Mouse (Mus musculus) CH12.LX (cell line): ENCODE results near the gene B4galt1. TPM values are rescaled to one million over a fixed set of nuclear protein-coding genes. Genes with fewer than 3 reads are reported as not detected.
A peak's percentile ranks its signal among the peaks of the same experiment; 100 is the strongest.

Experiments
- DNase-seq: peaks from one replicate; pipeline ENCODE4 v3.0.0-alpha.2; 2013; ENCODE audit errors: extremely low read depth
- H3K27ac ChIP-seq: 2 replicates; pipeline ENCODE4 v1.5.1; 2012; ENCODE audit warnings: low read depth, mild to moderate bottlenecking, control low read depth, moderate library complexity; ENCODE audit not compliant: insufficient read depth
- H3K27me3 ChIP-seq: replicated peaks from 2 replicates; pipeline ENCODE3; 2012; ENCODE audit warnings: inconsistent platforms
- H3K36me3 ChIP-seq, 2 experiments: replicated peaks in 1 of 2; 2 replicates each; pipeline versions ENCODE3 to v1.6.1; 2012; ENCODE audit warnings: inconsistent platforms in 1 of 2, low read length in 1 of 2, mild to moderate bottlenecking in 1 of 2, mixed read lengths in 1 of 2, moderate library complexity in 1 of 2; ENCODE audit not compliant: control insufficient read depth in 1 of 2, insufficient read depth in 1 of 2
- H3K4me1 ChIP-seq, 2 experiments: 2 replicates each; pipeline ENCODE4 v1.6.1; 2012; ENCODE audit warnings: inconsistent platforms in 1 of 2, moderate library complexity in 1 of 2; ENCODE audit not compliant: insufficient read depth in 2 of 2, control insufficient read depth in 1 of 2
- H3K4me2 ChIP-seq: 2 replicates; pipeline ENCODE4 v1.6.1; 2012; ENCODE audit warnings: low read depth, mild to moderate bottlenecking, control low read depth; ENCODE audit not compliant: poor library complexity, insufficient read depth, severe bottlenecking
- H3K4me3 ChIP-seq, 3 experiments: fragments of 150-350 bp in 1 of 3; sonication (generic) in 1 of 3; replicated peaks in 1 of 3; 2 replicates each; pipeline versions ENCODE3 to v1.5.1; 2011 to 2012; ENCODE audit warnings: low read depth in 2 of 3, low read length in 2 of 3, mild to moderate bottlenecking in 2 of 3, moderate library complexity in 2 of 3, control low read depth in 1 of 3, improper control_type of control experiment in 1 of 3, inconsistent platforms in 1 of 3, mixed read lengths in 1 of 3; ENCODE audit not compliant: poor library complexity in 1 of 3
- H3K79me2 ChIP-seq: replicated peaks from 2 replicates; pipeline ENCODE4 v1.6.1; 2012; ENCODE audit warnings: mild to moderate bottlenecking, moderate library complexity; ENCODE audit not compliant: control insufficient read depth, poor library complexity, insufficient read depth, severe bottlenecking; ENCODE audit errors: extremely low read depth
- H3K9ac ChIP-seq: 2 replicates; pipeline ENCODE4 v1.6.1; 2012; ENCODE audit warnings: low read depth, mild to moderate bottlenecking, control low read depth, moderate library complexity; ENCODE audit not compliant: insufficient read depth
- H3K9me3 ChIP-seq: replicated peaks from 2 replicates; pipeline ENCODE3; 2012; ENCODE audit warnings: low read length, inconsistent platforms, mixed read lengths
- CHD1 ChIP-seq: IDR thresholded peaks from 2 replicates; pipeline ENCODE4 v1.6.1; 2012; ENCODE audit warnings: low read depth, low read length, improper control_type of control experiment, inconsistent platforms
- CTCF ChIP-seq, 2 experiments: IDR thresholded peaks in 1 of 2; conservative IDR thresholded peaks in 1 of 2; 2 replicates each; pipeline ENCODE4 v1.5.1; 2011 to 2012; ENCODE audit warnings: low read depth in 2 of 2, low read length in 2 of 2, improper control_type of control experiment in 1 of 2, inconsistent platforms in 1 of 2, mild to moderate bottlenecking in 1 of 2, moderate library complexity in 1 of 2
- E2F4 ChIP-seq: IDR thresholded peaks from 2 replicates; pipeline ENCODE4 v1.6.1; 2011; ENCODE audit warnings: low read depth, low read length, improper control_type of control experiment; ENCODE audit not compliant: insufficient replicate concordance
- EP300 ChIP-seq: IDR thresholded peaks from 2 replicates; pipeline ENCODE4 v1.6.1; 2011; ENCODE audit warnings: low read length, improper control_type of control experiment
- ETS1 ChIP-seq: conservative IDR thresholded peaks from 2 replicates; pipeline ENCODE4 v1.6.1; 2012; ENCODE audit warnings: low read depth, mild to moderate bottlenecking, inconsistent platforms, low read length, improper control_type of control experiment, moderate library complexity
- IRF4 ChIP-seq: IDR thresholded peaks from 2 replicates; pipeline ENCODE4 v1.6.1; 2014; ENCODE audit warnings: low read depth, mild to moderate bottlenecking, inconsistent platforms, low read length, improper control_type of control experiment
- JUN ChIP-seq: IDR thresholded peaks from 2 replicates; pipeline ENCODE4 v1.6.1; 2011; ENCODE audit warnings: low read depth, mild to moderate bottlenecking, low read length, improper control_type of control experiment, moderate library complexity; ENCODE audit not compliant: insufficient read depth
- KAT2A ChIP-seq: IDR thresholded peaks from 2 replicates; pipeline ENCODE4 v1.6.1; 2012; ENCODE audit warnings: low read length, improper control_type of control experiment, inconsistent platforms; ENCODE audit not compliant: insufficient replicate concordance
- MAX ChIP-seq: IDR thresholded peaks from 2 replicates; pipeline ENCODE4 v1.6.1; 2011; ENCODE audit warnings: low read length, improper control_type of control experiment
- MAZ ChIP-seq: IDR thresholded peaks from 2 replicates; pipeline ENCODE4 v1.6.1; 2012; ENCODE audit warnings: low read depth, mild to moderate bottlenecking, inconsistent platforms, low read length, improper control_type of control experiment, moderate library complexity
- MEF2A ChIP-seq: IDR thresholded peaks from 2 replicates; pipeline ENCODE4 v1.6.1; 2014; ENCODE audit warnings: low read depth, mild to moderate bottlenecking, inconsistent platforms, low read length, improper control_type of control experiment, borderline replicate concordance
- MXI1 ChIP-seq: IDR thresholded peaks from 2 replicates; pipeline ENCODE4 v1.6.1; 2011; ENCODE audit warnings: mild to moderate bottlenecking, low read depth, low read length, improper control_type of control experiment
- NELFE ChIP-seq: IDR thresholded peaks from 2 replicates; pipeline ENCODE4 v1.6.1; 2011; ENCODE audit warnings: low read depth, low read length, improper control_type of control experiment
- PAX5 ChIP-seq: IDR thresholded peaks from 2 replicates; pipeline ENCODE4 v1.6.1; 2012; ENCODE audit warnings: low read length, inconsistent platforms, mixed read lengths
- POLR2AphosphoS2 ChIP-seq: IDR thresholded peaks from 2 replicates; pipeline ENCODE4 v1.6.1; 2011; ENCODE audit warnings: low read depth, low read length, improper control_type of control experiment
- RAD21 ChIP-seq: IDR thresholded peaks from 2 replicates; pipeline ENCODE4 v1.6.1; 2011; ENCODE audit warnings: low read depth, mild to moderate bottlenecking, low read length, improper control_type of control experiment, moderate library complexity
- RCOR1 ChIP-seq: conservative IDR thresholded peaks from 2 replicates; pipeline ENCODE4 v1.6.1; 2012; ENCODE audit warnings: low read depth, mild to moderate bottlenecking, inconsistent platforms, low read length, improper control_type of control experiment
- SIN3A ChIP-seq: IDR thresholded peaks from 2 replicates; pipeline ENCODE4 v1.6.1; 2012; ENCODE audit warnings: low read length, improper control_type of control experiment, inconsistent platforms
- USF1 ChIP-seq: IDR thresholded peaks from 2 replicates; pipeline ENCODE4 v1.6.1; 2014; ENCODE audit warnings: low read depth, mild to moderate bottlenecking, inconsistent platforms, low read length, improper control_type of control experiment
- USF2 ChIP-seq: conservative IDR thresholded peaks from 2 replicates; pipeline ENCODE4 v1.6.1; 2011; ENCODE audit warnings: low read depth, low read length, improper control_type of control experiment
- ZC3H11A ChIP-seq: IDR thresholded peaks from 2 replicates; pipeline ENCODE4 v1.6.1; 2012; ENCODE audit warnings: low read depth, mild to moderate bottlenecking, inconsistent platforms, low read length, improper control_type of control experiment
- ZMIZ1 ChIP-seq: IDR thresholded peaks from 2 replicates; pipeline ENCODE4 v1.6.1; 2012; ENCODE audit warnings: low read depth, mild to moderate bottlenecking, inconsistent platforms, low read length, improper control_type of control experiment
- ZNF384 ChIP-seq: IDR thresholded peaks from 2 replicates; pipeline ENCODE4 v1.6.1; 2012; ENCODE audit warnings: low read depth, low read length, improper control_type of control experiment, inconsistent platforms
- dilution Hi-C: fragments of 300-500 bp; cut with MboI; formaldehyde crosslinking; loops from 2 replicates; pipeline ENCODE4 v1.14.3; 2020; ENCODE audit warnings: low sequenced_read_pairs; ENCODE audit not compliant: extremely low pct_unique_long_range_greater_than_20kb, extremely low pct_ligation_motif_present
- in situ Hi-C: fragments of 300-500 bp; cut with MboI; formaldehyde crosslinking; loops from 3 replicates; pipeline ENCODE4 v1.14.3; 2019; ENCODE audit warnings: low sequenced_read_pairs, low pct_ligation_motif_present, low pct_unique_long_range_greater_than_20kb, mixed read lengths
- polyA plus RNA-seq: library from polyadenylated mRNA; unstranded; fragments of >175 nt; gene quantifications from 2 replicates; pipeline ENCODE4 v1.2.1, GENCODE M21; 2012; ENCODE audit warnings: low read depth; ENCODE audit not compliant: insufficient read length
- total RNA-seq, 2 experiments: library from RNA; depleted of rRNA; stranded (reverse); fragments of 300-350 nt in 1 of 2; fragments of >200 nt in 1 of 2; gene quantifications; 2 replicates each; pipeline ENCODE4 v1.2.3; 2012 to 2014

The B4galt1 gene
- total and polyA plus RNA-seq, 3 experiments = 46.6 to 80.2 (median 66.6) TPM

DNA sequence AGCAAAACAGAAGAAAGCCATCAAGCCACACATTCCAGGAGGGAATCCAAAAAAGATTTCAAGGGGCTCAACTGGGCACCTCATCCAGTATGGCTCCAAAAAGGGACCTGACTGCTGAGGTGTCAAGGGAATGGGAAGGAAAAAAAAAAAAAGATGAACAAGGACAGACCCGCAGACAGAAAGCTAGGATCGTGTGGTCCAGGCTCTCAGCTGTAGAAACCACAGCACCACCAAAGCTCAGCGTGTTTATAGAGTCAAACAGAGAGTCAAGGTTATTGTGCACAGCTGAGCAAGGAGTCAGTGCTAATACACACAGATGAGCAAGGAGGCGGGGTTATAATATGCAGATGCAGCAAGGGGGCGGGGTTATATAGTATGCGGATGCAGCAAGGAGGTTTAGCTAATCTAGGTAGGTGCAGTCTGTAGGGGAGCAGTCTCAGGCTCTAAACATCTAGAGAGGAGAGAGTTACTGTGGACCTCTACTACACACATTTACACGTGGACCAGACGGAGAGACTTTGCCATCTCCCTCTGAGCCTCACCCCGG, 68.1 kb downstream of the B4galt1 start:
- peak; percentile 79 for TF ChIP-seq ETS1
- 0 out of 2 replicates have a peak, but pooled peaks have one; percentile 31 for TF ChIP-seq IRF4
- no peak for TF ChIP-seq MXI1
- no peak for TF ChIP-seq MAZ
- TF ChIP-seq ZC3H11A = no peak
- TF ChIP-seq ZNF384 = peak; percentile 58
- TF ChIP-seq SIN3A = 0 out of 2 replicates have a peak, but pooled peaks have one; percentile 33
- no peak for TF ChIP-seq ZMIZ1
- peak; percentile 16; the same call in 1 of the 2 replicates for TF ChIP-seq EP300
- no peak for TF ChIP-seq NELFE
- TF ChIP-seq CHD1 = no peak
- TF ChIP-seq MEF2A = no peak
- TF ChIP-seq, all 38 proteins: peak for 5
- in situ Hi-C loops = no loop called here
- Histone ChIP-seq H3K27ac (no peak overlapping the region), H3K4me2 (no peak overlapping the region), H3K4me1 (peaks cover 27 to 61% of the 10 kb centered on the region in 2 experiments), H3K27me3 (no peaks in the 10 kb centered on the region), H3K36me3 (no peaks in the 10 kb centered on the region), H3K4me3 (no peak overlapping the region), H3K79me2 (no peaks in the 10 kb centered on the region), H3K9ac (no peak overlapping the region), H3K9me3 (no peaks in the 10 kb centered on the region)
- DNase-seq = peak; percentile 73
- dilution Hi-C loops = no loop called here

GRCm38 (mm10) chr4:40784556-40785169, 69.1 kb downstream of the B4galt1 start:
- H3K4me3 ChIP-seq = no peak overlapping the region
- peaks cover 28 to 66% of the 10 kb centered on the region in 2 experiments for H3K4me1 ChIP-seq
- DNase-seq = no peak
- H3K9ac ChIP-seq = no peak overlapping the region
- no peaks in the 10 kb centered on the region for H3K79me2 ChIP-seq
- dilution Hi-C loops = no loop called here
- in situ Hi-C loops = loop anchor here (5.0 kb wide), 1 partner anchor 43 kb away; no protein-coding TSS in a partner anchor
- H3K27ac ChIP-seq = no peak overlapping the region
- no peak for TF ChIP-seq MAX
- no peak for TF ChIP-seq RCOR1
- TF ChIP-seq E2F4 = no peak
- no peak for TF ChIP-seq RAD21
- no peak for TF ChIP-seq JUN
- no peak for TF ChIP-seq CTCF (conservative IDR thresholded peaks at IDR 0.05 in 1 of 2, IDR thresholded peaks at IDR 0.05 in 1 of 2; ENCODE audit: low read depth in 2 of 2, low read length in 2 of 2)
- no peak for TF ChIP-seq POLR2AphosphoS2
- no peak for TF ChIP-seq MAZ
- no peak for TF ChIP-seq PAX5
- no peak for TF ChIP-seq SIN3A
- TF ChIP-seq USF2 = no peak
- TF ChIP-seq MEF2A = no peak
- TF ChIP-seq USF1 = no peak
- no peak for TF ChIP-seq ZC3H11A
- no peak for TF ChIP-seq CHD1
- TF ChIP-seq KAT2A = no peak
- TF ChIP-seq, all 38 proteins: peak for 0
- Histone ChIP-seq H3K36me3 (no peaks in the 10 kb centered on the region), H3K9me3 (no peaks in the 10 kb centered on the region), H3K4me2 (no peak overlapping the region), H3K27me3 (no peaks in the 10 kb centered on the region)
